Mouse (Mus musculus) midbrain, embryonic 10.5 days (tissue): ENCODE data around the gene Zbtb16. TPM values are rescaled to one million over a fixed set of nuclear protein-coding genes. Genes with fewer than 3 reads are reported as not detected.
A peak's percentile ranks its signal among the peaks of the same experiment; 100 is the strongest.

Experiments used
- DNase-seq: peaks from one replicate; pipeline ENCODE4 v3.0.0-alpha.2; 2017; ENCODE audit warnings: low spot score
- H3K27ac ChIP-seq: fragments of 300-500 bp; sonication (generic); replicated peaks from 2 replicates; pipeline ENCODE4 v1.5.1; 2016; ENCODE audit warnings: mild to moderate bottlenecking
- H3K27me3 ChIP-seq: fragments of 300-500 bp; sonication (generic); 2 replicates; pipeline ENCODE4 v1.6.1; 2016; ENCODE audit warnings: low read depth, mild to moderate bottlenecking; ENCODE audit not compliant: poor library complexity, severe bottlenecking
- H3K36me3 ChIP-seq: fragments of 300-500 bp; sonication (generic); 2 replicates; pipeline ENCODE4 v1.6.1; 2016; ENCODE audit warnings: mild to moderate bottlenecking, moderate library complexity
- H3K4me1 ChIP-seq: fragments of 300-500 bp; sonication (generic); 2 replicates; pipeline ENCODE4 v1.6.1; 2016
- H3K4me3 ChIP-seq: fragments of 300-500 bp; sonication (generic); 2 replicates; pipeline ENCODE4 v1.5.1; 2016; ENCODE audit warnings: mild to moderate bottlenecking, moderate library complexity
- H3K9me3 ChIP-seq: fragments of 300-500 bp; sonication (generic); replicated peaks from 2 replicates; pipeline ENCODE4 v1.6.1; 2016; ENCODE audit warnings: mild to moderate bottlenecking
- WGBS: fragments of 180-500 bp; shearing (Covaris S2); methylation state at CpG from one replicate; pipeline ENCODE4 v1.1.7; 2016; 5-methylcytosine and 5-hydroxymethylcytosine counted together
- polyA plus RNA-seq: library from polyadenylated mRNA; unstranded; fragments of >200 nt; fragmentation: Nextera tagmentation; extraction: Ambion mirVana; gene quantifications from 2 replicates; pipeline ENCODE4 v1.2.1, GENCODE M21; 2016

The Zbtb16 gene
- polyA plus RNA-seq, 1 experiment from 2014 or later, result 48.1 TPM

DNA sequence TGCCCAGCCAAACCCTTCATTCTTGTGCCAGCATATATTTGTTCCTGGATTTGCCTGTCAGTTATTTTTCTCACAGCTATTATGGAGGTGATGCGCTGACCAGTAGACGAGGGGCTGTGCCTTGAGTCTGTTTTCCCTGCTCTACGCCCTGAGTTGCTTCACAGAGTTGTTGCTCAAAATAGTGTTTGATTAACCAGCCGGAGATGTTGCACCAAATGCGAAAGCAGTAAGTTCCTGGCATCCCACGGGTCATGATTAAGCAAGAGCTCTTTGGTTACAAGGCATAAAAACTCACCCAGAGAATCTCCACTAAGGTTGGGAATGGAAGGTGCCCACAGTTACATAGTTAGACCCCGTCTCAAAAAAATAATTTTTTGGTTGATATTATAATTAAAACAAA is 229.9 kb downstream of the Zbtb16 start:
- no peak for DNase-seq

DNA sequence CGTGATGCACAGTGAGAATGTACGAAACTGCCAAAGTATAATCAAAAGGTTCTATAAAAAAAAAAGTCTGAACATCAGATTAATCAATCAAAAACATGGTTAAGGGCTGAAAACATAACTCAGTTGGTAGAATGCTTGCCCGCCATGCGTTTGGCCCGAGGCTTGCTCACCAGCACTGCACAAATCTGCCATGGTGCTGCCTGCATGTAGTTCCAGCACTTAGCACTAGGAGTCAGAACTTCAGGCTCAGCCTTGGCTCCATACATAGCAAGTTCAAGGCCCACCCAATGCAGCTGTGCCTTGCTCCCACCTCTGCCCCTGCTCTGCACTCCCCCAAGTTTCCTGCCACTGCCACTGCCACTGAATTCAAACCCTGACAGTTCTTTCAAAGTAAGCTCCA is 230.3 kb downstream of the Zbtb16 start:
- H3K27me3 ChIP-seq, result no peaks in the 10 kb centered on the region
- no peak overlapping the region for H3K4me3 ChIP-seq
- DNase-seq, result no peak
- H3K27ac ChIP-seq, result no peak overlapping the region
- 88% methylated on average over 5 of the region's 5 CpGs for WGBS
- peaks cover 12% of the 10 kb centered on the region for H3K4me1 ChIP-seq
- no peaks in the 10 kb centered on the region for H3K9me3 ChIP-seq
- no peaks in the 10 kb centered on the region for H3K36me3 ChIP-seq

More for the DNA sequence above, 229.9 kb downstream of the Zbtb16 start:
- H3K27ac ChIP-seq, result no peak overlapping the region
- WGBS, result 94% methylated on average over 7 of the region's 7 CpGs
- H3K27me3 ChIP-seq, result no peaks in the 10 kb centered on the region
- H3K9me3 ChIP-seq, result no peaks in the 10 kb centered on the region
- H3K36me3 ChIP-seq, result no peaks in the 10 kb centered on the region
- H3K4me3 ChIP-seq, result no peak overlapping the region
- peaks cover 12% of the 10 kb centered on the region for H3K4me1 ChIP-seq

DNA sequence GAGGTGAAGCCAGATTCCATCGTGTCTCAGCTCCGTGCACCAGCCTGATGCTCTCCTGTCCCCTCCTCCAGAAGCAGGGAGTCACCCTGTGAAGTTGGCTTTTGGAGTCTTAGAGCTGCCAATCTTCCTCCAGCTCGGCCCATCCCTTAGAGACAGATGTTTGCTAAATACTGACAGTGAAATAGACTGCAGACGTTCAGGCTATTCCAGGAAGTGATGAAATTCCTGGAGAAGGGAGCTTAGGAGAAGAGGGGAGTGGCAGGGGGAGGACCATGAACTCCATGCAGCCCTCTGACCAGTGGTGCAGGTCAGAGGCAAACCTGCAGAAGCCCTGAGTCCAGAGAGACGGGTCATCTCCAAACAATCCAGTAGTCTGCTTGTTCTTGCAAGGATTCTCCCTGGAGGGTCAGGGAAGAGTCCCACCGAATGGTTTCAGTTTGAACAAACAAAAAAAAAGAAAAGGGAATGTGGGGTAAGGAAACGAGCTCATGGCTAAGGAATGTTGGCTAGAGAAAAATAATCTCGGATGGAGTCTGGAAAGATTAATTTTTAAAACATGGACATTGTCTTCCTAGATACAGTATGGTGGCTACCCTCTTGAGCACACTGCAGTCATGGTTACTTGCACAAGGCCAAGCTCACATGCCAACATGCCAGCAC is 231.0 kb downstream of the Zbtb16 start, which contains the start of gene Nnmt:
Nnmt (minus strand) TSS at position 215 of the 660 bp plus-strand sequence.
- H3K9me3 ChIP-seq, result no peaks in the 10 kb centered on the region
- H3K27me3 ChIP-seq, result no peaks in the 10 kb centered on the region
- DNase-seq, result peak; percentile 10
- no peaks in the 10 kb centered on the region for H3K36me3 ChIP-seq
- peaks cover 12% of the 10 kb centered on the region for H3K4me1 ChIP-seq
- no peak within 1 kb of the TSS for H3K4me3 ChIP-seq
- H3K27ac ChIP-seq, result no peak within 1 kb of the TSS
- WGBS, result 58% methylated on average over 8 of the region's 8 CpGs

Other genes starting within 250 kb of the Zbtb16 start
- gene Nnmt, start 231.1 kb downstream of the Zbtb16 start, polyA plus RNA-seq, result 0.65 and 1.1 TPM in 2 replicates
- gene Htr3a, start 74.9 kb upstream of the Zbtb16 start, polyA plus RNA-seq, result 0.20 and 0.25 TPM in 2 replicates
- 0.07 and 0.09 TPM in 2 replicates for gene Htr3b, start 128.8 kb upstream of the Zbtb16 start, polyA plus RNA-seq
- 53.3 and 55.7 TPM in 2 replicates for gene Usp28, start 149.2 kb upstream of the Zbtb16 start, polyA plus RNA-seq
- 57.3 and 60.1 TPM in 2 replicates for gene Zw10, start 219.4 kb upstream of the Zbtb16 start, polyA plus RNA-seq
- 0.41 and 1.2 TPM in 2 replicates for gene Tmprss5, start 245.0 kb upstream of the Zbtb16 start, polyA plus RNA-seq